Mouse (Mus musculus) heart, embryonic 14.5 days (tissue): Measurements from ENCODE around the gene Ccp110. TPM values are rescaled to one million over a fixed set of nuclear protein-coding genes. Genes with fewer than 3 reads are reported as not detected.
A peak's percentile ranks its signal among the peaks of the same experiment; 100 is the strongest.

Experiments
- ATAC-seq: fragments of 200-750 bp; cut with Nextera tagmentation; 2 replicates; pipeline ENCODE4 v1.8.0; 2017; ENCODE audit warnings: low read depth, moderate TSS enrichment; ENCODE audit not compliant: insufficient number of reproducible peaks, insufficient read depth, low FRiP score
- H3K27ac ChIP-seq, 2 experiments: fragments of 200-500 bp in 1 of 2; fragments of 300-500 bp in 1 of 2; sonication (generic) in 1 of 2; replicated peaks in 1 of 2; 2 replicates each; pipeline ENCODE4 v1.5.1; 2012 to 2014; ENCODE audit warnings: low read depth in 2 of 2, low read length in 2 of 2, control low read depth in 1 of 2, mild to moderate bottlenecking in 1 of 2, mixed read lengths in 1 of 2; ENCODE audit not compliant: control insufficient read depth in 1 of 2, insufficient read depth in 1 of 2
- H3K27me3 ChIP-seq: fragments of 300-500 bp; sonication (generic); 2 replicates; pipeline ENCODE4 v1.6.1; 2014; ENCODE audit warnings: mild to moderate bottlenecking, low read length, control low read depth; ENCODE audit not compliant: control insufficient read depth, insufficient read depth
- H3K36me3 ChIP-seq: fragments of 300-500 bp; sonication (generic); 2 replicates; pipeline ENCODE4 v1.6.1; 2014; ENCODE audit warnings: mild to moderate bottlenecking, control low read depth, low read length, mixed read lengths; ENCODE audit not compliant: control insufficient read depth, insufficient read depth
- H3K4me1 ChIP-seq, 2 experiments: fragments of 200-500 bp in 1 of 2; fragments of 300-500 bp in 1 of 2; sonication (generic) in 1 of 2; 2 replicates each; pipeline ENCODE4 v1.6.1; 2012 to 2014; ENCODE audit warnings: low read length in 2 of 2, control low read depth in 1 of 2, mixed read lengths in 1 of 2; ENCODE audit not compliant: control insufficient read depth in 2 of 2, insufficient read depth in 2 of 2
- H3K4me2 ChIP-seq: fragments of 300-500 bp; sonication (generic); 2 replicates; pipeline ENCODE4 v1.6.1; 2014; ENCODE audit warnings: mild to moderate bottlenecking, low read length
- H3K4me3 ChIP-seq, 2 experiments: fragments of 200-500 bp in 1 of 2; fragments of 300-500 bp in 1 of 2; sonication (generic) in 1 of 2; 2 replicates each; pipeline ENCODE4 v1.5.1; 2012 to 2014; ENCODE audit warnings: low read length in 2 of 2, mild to moderate bottlenecking in 2 of 2, control low read depth in 1 of 2, low read depth in 1 of 2, moderate library complexity in 1 of 2; ENCODE audit not compliant: control insufficient read depth in 1 of 2, insufficient read depth in 1 of 2
- H3K9ac ChIP-seq: fragments of 300-500 bp; sonication (generic); 2 replicates; pipeline ENCODE4 v1.6.1; 2014; ENCODE audit warnings: mild to moderate bottlenecking, low read length
- H3K9me3 ChIP-seq: fragments of 300-500 bp; sonication (generic); 2 replicates; pipeline ENCODE4 v1.6.1; 2016; ENCODE audit warnings: low read length, control low read depth; ENCODE audit not compliant: control insufficient read depth
- WGBS: fragments of 180-500 bp; shearing (Covaris S2); extraction: QIAGEN DNeasy Blood & Tissue Kit; methylation state at CpG from one replicate; pipeline ENCODE4 v1.1.7; 2014; 5-methylcytosine and 5-hydroxymethylcytosine counted together
- polyA plus RNA-seq: library from polyadenylated mRNA; unstranded; fragments of >200 nt; fragmentation: Nextera tagmentation; extraction: Ambion mirVana; gene quantifications from 2 replicates; pipeline ENCODE4 v1.2.1, GENCODE M21; 2014

The Ccp110 gene
- polyA plus RNA-seq, 1 experiment from 2014 or later, result 4.2 TPM

- no peaks in the 10 kb centered on the region for H3K9me3 ChIP-seq
- H3K27me3 ChIP-seq, result no peaks in the 10 kb centered on the region
- H3K4me2 ChIP-seq, result no peak overlapping the region
- H3K4me1 ChIP-seq, result no peaks in the 10 kb centered on the region
- peaks cover 71% of the 10 kb centered on the region for H3K36me3 ChIP-seq
- H3K4me3 ChIP-seq, result no peak overlapping the region
- H3K9ac ChIP-seq, result no peak overlapping the region
- 97% methylated on average over 6 of the region's 6 CpGs for WGBS
- no peak overlapping the region for H3K27ac ChIP-seq
- ATAC-seq, result no peak
Observed at GRCm38 (mm10) chr7:118696146-118696545, 16.2 kb upstream of the Ccp110 start.

- Histone ChIP-seq H3K4me3 (no peak overlapping the region), H3K9me3 (no peaks in the 10 kb centered on the region), H3K9ac (no peak overlapping the region), H3K4me1 (no peaks in the 10 kb centered on the region), H3K27ac (no peak overlapping the region), H3K27me3 (no peaks in the 10 kb centered on the region), H3K4me2 (no peak overlapping the region), H3K36me3 (peaks cover 61% of the 10 kb centered on the region)
- no peak for ATAC-seq
- WGBS, result 64% methylated on average over 4 of the region's 4 CpGs
Observed at GRCm38 (mm10) chr7:118697168-118697567, 15.2 kb upstream of the Ccp110 start.

GRCm38 (mm10) chr7:118698882-118699281 lies 13.5 kb upstream of the Ccp110 start:
- Histone ChIP-seq H3K27me3 (no peaks in the 10 kb centered on the region), H3K4me2 (no peak overlapping the region), H3K9ac (no peak overlapping the region), H3K4me3 (no peak overlapping the region), H3K36me3 (peaks cover 49% of the 10 kb centered on the region), H3K27ac (no peak overlapping the region), H3K9me3 (no peaks in the 10 kb centered on the region), H3K4me1 (peaks cover 0 to 3% of the 10 kb centered on the region in 2 experiments; a peak in 1 of 4 replicates)
- no peak for ATAC-seq
- WGBS, result 90% methylated on average over 9 of the region's 9 CpGs

GRCm38 (mm10) chr7:118703144-118703561 lies 9.2 kb upstream of the Ccp110 start:
- Histone ChIP-seq H3K4me1 (peaks cover 4 to 17% of the 10 kb centered on the region in 2 experiments; a peak in 3 of 4 replicates), H3K4me2 (no peak overlapping the region), H3K4me3 (no peak overlapping the region), H3K9me3 (no peaks in the 10 kb centered on the region), H3K36me3 (peaks cover 8% of the 10 kb centered on the region), H3K9ac (no peak overlapping the region), H3K27me3 (no peaks in the 10 kb centered on the region), H3K27ac (no peak overlapping the region)
- 87% methylated on average over 15 of the region's 15 CpGs for WGBS
- no peak for ATAC-seq

- Histone ChIP-seq H3K36me3 (0 out of 2 replicates have a peak, but pooled peaks cover 4% of the 10 kb centered on the region), H3K27me3 (no peaks in the 10 kb centered on the region), H3K9me3 (no peaks in the 10 kb centered on the region), H3K4me3 (peak overlapping the region in 1 of 2 experiments; percentile 70; a peak in 3 of 4 replicates), H3K4me2 (peak overlapping the region; percentile 79), H3K27ac (peak overlapping the region in 1 of 2 experiments; percentile 70; a peak in 1 of 4 replicates), H3K9ac (no peak overlapping the region), H3K4me1 (peaks cover 4 to 17% of the 10 kb centered on the region in 2 experiments; a peak in 3 of 4 replicates)
- no peak for ATAC-seq
- 74% methylated on average over 9 of the region's 9 CpGs for WGBS
Observed at GRCm38 (mm10) chr7:118704001-118704850, 8.1 kb upstream of the Ccp110 start.

- peak within 1 kb of the TSS; percentile 79 for H3K4me2 ChIP-seq
- H3K9ac ChIP-seq, result peak within 1 kb of the TSS; percentile 84
- H3K4me3 ChIP-seq, result peak within 1 kb of the TSS; percentile 70 to 71
- WGBS, result under 1% methylated on average over 66 of the region's 66 CpGs
- peaks cover 4 to 17% of the 10 kb centered on the region in 2 experiments; a peak in 3 of 4 replicates for H3K4me1 ChIP-seq
- H3K36me3 ChIP-seq, result 0 out of 2 replicates have a peak, but pooled peaks cover 4% of the 10 kb centered on the region
- no peaks in the 10 kb centered on the region for H3K27me3 ChIP-seq
- H3K27ac ChIP-seq, result peak within 1 kb of the TSS; percentile 70 to 86
- ATAC-seq, result peak; percentile 91
- no peaks in the 10 kb centered on the region for H3K9me3 ChIP-seq
Observed at GRCm38 (mm10) chr7:118705101-118705961, 7.0 kb upstream of the Ccp110 start, which contains the start of gene Gde1. Gde1 (minus strand) TSS chr7:118705778.

GRCm38 (mm10) chr7:118706051-118706450 lies 6.3 kb upstream of the Ccp110 start:
- H3K9ac ChIP-seq, result peak overlapping the region; percentile 84
- H3K36me3 ChIP-seq, result 0 out of 2 replicates have a peak, but pooled peaks cover 4% of the 10 kb centered on the region
- 59% methylated on average over 6 of the region's 6 CpGs for WGBS
- H3K4me1 ChIP-seq, result peaks cover 4 to 17% of the 10 kb centered on the region in 2 experiments; a peak in 3 of 4 replicates
- peak overlapping the region; percentile 70 to 71; a peak in 3 of 4 replicates for H3K4me3 ChIP-seq
- H3K27ac ChIP-seq, result peak overlapping the region; percentile 70 to 86
- no peaks in the 10 kb centered on the region for H3K27me3 ChIP-seq
- H3K4me2 ChIP-seq, result peak overlapping the region; percentile 79
- ATAC-seq, result no peak
- H3K9me3 ChIP-seq, result no peaks in the 10 kb centered on the region
